In genomic region chr1:133159128-133159564, GRCm38 (mm10) we compare ENCODE assay signal across 8 mouse cellular contexts. TPM values are rescaled to one million over a fixed set of nuclear protein-coding genes. Genes with fewer than 3 reads are reported as not detected.
DNase-seq lines count a peak whose midpoint lies in the region; ATAC-seq and TF ChIP-seq lines count a peak whose summit lies in the region.

No protein-coding gene starts in this region.

- no peak for TF ChIP-seq POLR2A in CH12.LX (IDR thresholded peaks at IDR 0.05; ENCODE audit: low read depth, low read length)

- dilution Hi-C loops in CH12.LX (cut with MboI; ENCODE audit: extremely low pct_ligation_motif_present, extremely low pct_unique_long_range_greater_than_20kb, low sequenced_read_pairs) = no loop called here

- H3K36me3 ChIP-seq in hindbrain, embryonic 15.5 days = no peaks in the 10 kb centered on the region
- H3K36me3 ChIP-seq in hindbrain, embryonic 10.5 days = no peaks in the 10 kb centered on the region
- no peaks in the 10 kb centered on the region for H3K36me3 ChIP-seq in CH12.LX (replicated peaks in 1 of 2; ENCODE audit: control insufficient read depth in 1 of 2, insufficient read depth in 1 of 2, low read length in 1 of 2)
- no peaks in the 10 kb centered on the region for H3K36me3 ChIP-seq in forebrain, embryonic 15.5 days
- H3K36me3 ChIP-seq in kidney, embryonic 16.5 days (ENCODE audit: insufficient read depth, low read length) = no peaks in the 10 kb centered on the region

- in situ Hi-C loops in CH12.LX (cut with MboI; ENCODE audit: low pct_ligation_motif_present, low pct_unique_long_range_greater_than_20kb, low sequenced_read_pairs) = no loop called here

- H3K4me3 ChIP-seq in hindbrain, embryonic 15.5 days = no peak overlapping the region
- no peak overlapping the region for H3K4me3 ChIP-seq in hindbrain, embryonic 10.5 days
- no peak overlapping the region for H3K4me3 ChIP-seq in CH12.LX (replicated peaks in 1 of 3; ENCODE audit: low read depth in 2 of 3, low read length in 2 of 3, poor library complexity in 1 of 3)
- H3K4me3 ChIP-seq in forebrain, embryonic 15.5 days = no peak overlapping the region
- no peak overlapping the region for H3K4me3 ChIP-seq in kidney, embryonic 16.5 days (ENCODE audit: low read length)
- H3K4me3 ChIP-seq in layer of hippocampus, adult 2 months = no peak overlapping the region

- no peak overlapping the region for H3K9ac ChIP-seq in hindbrain, embryonic 15.5 days
- no peak overlapping the region for H3K9ac ChIP-seq in CH12.LX (ENCODE audit: insufficient read depth, low read depth)
- no peak overlapping the region for H3K9ac ChIP-seq in forebrain, embryonic 15.5 days (replicated peaks)
- no peak overlapping the region for H3K9ac ChIP-seq in kidney, embryonic 16.5 days (replicated peaks; ENCODE audit: low read length)

- H3K4me1 ChIP-seq in hindbrain, embryonic 15.5 days (replicated peaks) = peaks cover 19% of the 10 kb centered on the region
- peaks cover 8% of the 10 kb centered on the region for H3K4me1 ChIP-seq in hindbrain, embryonic 10.5 days (replicated peaks)
- H3K4me1 ChIP-seq in CH12.LX (ENCODE audit: control insufficient read depth in 1 of 2, insufficient read depth in 2 of 2) = peaks cover 4 to 14% of the 10 kb centered on the region in 2 experiments; a peak in 3 of 4 replicates
- H3K4me1 ChIP-seq in forebrain, embryonic 15.5 days = peaks cover 15% of the 10 kb centered on the region
- peaks cover 15% of the 10 kb centered on the region for H3K4me1 ChIP-seq in kidney, embryonic 16.5 days (ENCODE audit: insufficient read depth, low read length)

- no peaks in the 10 kb centered on the region for H3K79me2 ChIP-seq in CH12.LX (replicated peaks; ENCODE audit: control insufficient read depth, extremely low read depth, insufficient read depth, poor library complexity, severe bottlenecking)

- no peaks in the 10 kb centered on the region for H3K9me3 ChIP-seq in hindbrain, embryonic 15.5 days
- no peaks in the 10 kb centered on the region for H3K9me3 ChIP-seq in hindbrain, embryonic 10.5 days
- H3K9me3 ChIP-seq in CH12.LX (replicated peaks; ENCODE audit: low read length) = no peaks in the 10 kb centered on the region
- no peaks in the 10 kb centered on the region for H3K9me3 ChIP-seq in forebrain, embryonic 15.5 days
- no peaks in the 10 kb centered on the region for H3K9me3 ChIP-seq in kidney, embryonic 16.5 days (ENCODE audit: low read length)

- 43% methylated on average over 7 of the region's 7 CpGs for WGBS in hindbrain, embryonic 15.5 days
- WGBS in hindbrain, embryonic 10.5 days = 69% methylated on average over 7 of the region's 7 CpGs
- WGBS in forebrain, embryonic 15.5 days = 23% methylated on average over 7 of the region's 7 CpGs
- WGBS in kidney, embryonic 16.5 days = 24% methylated on average over 7 of the region's 7 CpGs

- H3K27ac ChIP-seq in hindbrain, embryonic 15.5 days (replicated peaks) = 0 out of 2 replicates have a peak overlapping the region, but pooled peaks have one; percentile 20
- H3K27ac ChIP-seq in hindbrain, embryonic 10.5 days = no peak overlapping the region
- H3K27ac ChIP-seq in CH12.LX (ENCODE audit: insufficient read depth, low read depth) = no peak overlapping the region
- peak overlapping the region; percentile 17 for H3K27ac ChIP-seq in forebrain, embryonic 15.5 days (replicated peaks)
- peak overlapping the region; percentile 46; the same call in 1 of the 2 replicates for H3K27ac ChIP-seq in kidney, embryonic 16.5 days (ENCODE audit: low read length)
- no peak overlapping the region for H3K27ac ChIP-seq in layer of hippocampus, adult 2 months

- no peak for TF ChIP-seq RAD21 in CH12.LX (IDR thresholded peaks at IDR 0.05; ENCODE audit: low read depth, low read length)

- peaks cover 29% of the 10 kb centered on the region for H3K27me3 ChIP-seq in hindbrain, embryonic 15.5 days
- H3K27me3 ChIP-seq in hindbrain, embryonic 10.5 days (ENCODE audit: insufficient read depth, poor library complexity, severe bottlenecking) = peaks cover 66% of the 10 kb centered on the region
- H3K27me3 ChIP-seq in CH12.LX (replicated peaks) = peaks cover 48% of the 10 kb centered on the region
- H3K27me3 ChIP-seq in forebrain, embryonic 15.5 days = peaks cover 27% of the 10 kb centered on the region
- H3K27me3 ChIP-seq in kidney, embryonic 16.5 days (ENCODE audit: insufficient read depth, low read length) = peaks cover 35% of the 10 kb centered on the region

- TF ChIP-seq CTCF in CH12.LX (conservative IDR thresholded peaks at IDR 0.05 in 1 of 2, IDR thresholded peaks at IDR 0.05 in 1 of 2; ENCODE audit: low read depth in 2 of 2, low read length in 2 of 2) = no peak
- no peak for TF ChIP-seq CTCF in layer of hippocampus, adult 2 months (conservative IDR thresholded peaks at IDR 0.05)

- no peak for TF ChIP-seq EP300 in CH12.LX (IDR thresholded peaks at IDR 0.05; ENCODE audit: low read length)

- no peak for DNase-seq in hindbrain, embryonic 10.5 days (ENCODE audit: low spot score)
- no peak for DNase-seq in CH12.LX (ENCODE audit: extremely low read depth)
- peak; percentile 76 for DNase-seq in naive thymus-derived CD4-positive, alpha-beta T cell, adult 2 months (ENCODE audit: low read depth)
- peak; percentile 68 for DNase-seq in thymus, postnatal 4 days
- DNase-seq in layer of hippocampus, adult 2 months (ENCODE audit: low spot score in 2 of 2) = no peak

- no peak for ATAC-seq in hindbrain, embryonic 15.5 days (ENCODE audit: low FRiP score, low read depth)
- ATAC-seq in forebrain, embryonic 15.5 days (replicated peaks) = no peak
- ATAC-seq in kidney, embryonic 16.5 days (ENCODE audit: low FRiP score, low TSS enrichment) = peak; percentile 46; the same call in 1 of the 2 replicates

- H3K4me2 ChIP-seq in hindbrain, embryonic 15.5 days = no peak overlapping the region
- H3K4me2 ChIP-seq in CH12.LX (ENCODE audit: insufficient read depth, low read depth, poor library complexity, severe bottlenecking) = peak overlapping the region; percentile 19; the same call in 1 of the 2 replicates
- H3K4me2 ChIP-seq in forebrain, embryonic 15.5 days (replicated peaks) = 0 out of 2 replicates have a peak overlapping the region, but pooled peaks have one; percentile 16
- H3K4me2 ChIP-seq in kidney, embryonic 16.5 days (replicated peaks; ENCODE audit: low read depth, low read length) = peak overlapping the region; percentile 13

TF ChIP-seq in CH12.LX, 34 proteins besides CTCF, POLR2A, EP300 and RAD21:
- TF ChIP-seq MAX (IDR thresholded peaks at IDR 0.05; ENCODE audit: low read length) (no peak), MAZ (IDR thresholded peaks at IDR 0.05; ENCODE audit: low read depth, low read length) (no peak), USF2 (conservative IDR thresholded peaks at IDR 0.05; ENCODE audit: low read depth, low read length) (no peak), SMC3 (IDR thresholded peaks at IDR 0.05; ENCODE audit: low read depth, low read length) (no peak), SIN3A (IDR thresholded peaks at IDR 0.05; ENCODE audit: low read length) (no peak), NRF1 (IDR thresholded peaks at IDR 0.05; ENCODE audit: low read depth, low read length) (no peak)

RNA-seq across cellular contexts. Expression of gene Plekha6, which starts 4.9 kb away (rescaled TPM):
- 17.2 and 19.9 TPM in 2 replicates for polyA plus RNA-seq in hindbrain, embryonic 15.5 days (2015; fragmentation: Nextera tagmentation; extraction: Ambion mirVana)
- 8.8 and 17.4 TPM in 2 replicates for polyA plus RNA-seq in hindbrain, embryonic 10.5 days (2016; fragmentation: Nextera tagmentation; extraction: Ambion mirVana)
- total RNA-seq in CH12.LX (2012; rRNA removed) (not detected in 2 replicates), CH12.LX (2014; rRNA removed) (not detected in 2 replicates)
- polyA plus RNA-seq in CH12.LX (2012; ENCODE audit: insufficient read length, low read depth) = 0.07 and 0.08 TPM in 2 replicates
- polyA plus RNA-seq in forebrain, embryonic 15.5 days (2015; fragmentation: Nextera tagmentation; extraction: Ambion mirVana) = 10.6 and 12.8 TPM in 2 replicates
- 8.5 and 9.7 TPM in 2 replicates for polyA plus RNA-seq in kidney, embryonic 16.5 days (2015; fragmentation: Nextera tagmentation; extraction: Ambion mirVana)
- 10 to 100 TPM; 47.6 to 55.0 TPM for total RNA-seq in layer of hippocampus, adult 2 months (2021)

RNA-seq across cellular contexts. Expression of gene Ppp1r15b, which starts 28.2 kb away (rescaled TPM):
- polyA plus RNA-seq in hindbrain, embryonic 15.5 days (2015; fragmentation: Nextera tagmentation; extraction: Ambion mirVana) = 26.7 and 28.0 TPM in 2 replicates
- polyA plus RNA-seq in hindbrain, embryonic 10.5 days (2016; fragmentation: Nextera tagmentation; extraction: Ambion mirVana) = 46.2 and 54.6 TPM in 2 replicates
- total RNA-seq in CH12.LX (2012; rRNA removed) (47.6 and 50.6 TPM in 2 replicates), CH12.LX (2014; rRNA removed) (46.7 and 47.5 TPM in 2 replicates)
- 31.4 and 33.1 TPM in 2 replicates for polyA plus RNA-seq in CH12.LX (2012; ENCODE audit: insufficient read length, low read depth)
- 31.8 and 32.0 TPM in 2 replicates for polyA plus RNA-seq in forebrain, embryonic 15.5 days (2015; fragmentation: Nextera tagmentation; extraction: Ambion mirVana)
- polyA plus RNA-seq in kidney, embryonic 16.5 days (2015; fragmentation: Nextera tagmentation; extraction: Ambion mirVana) = 45.7 and 47.7 TPM in 2 replicates
- 10 to 100 TPM; 38.5 to 39.8 TPM for total RNA-seq in layer of hippocampus, adult 2 months (2021)

Comparison
In these comparisons a context has a peak if more than half of its experiments do, and no peak if none do; other contexts are left out.
1. H3K27ac ChIP-seq: peak in hindbrain, embryonic 15.5 days (single experiment), forebrain, embryonic 15.5 days (single experiment) and kidney, embryonic 16.5 days (single experiment); none in hindbrain, embryonic 10.5 days (single experiment), CH12.LX (single experiment) and layer of hippocampus, adult 2 months (single experiment).
2. DNase-seq: peak in naive thymus-derived CD4-positive, alpha-beta T cell, adult 2 months (single experiment) and thymus, postnatal 4 days (single experiment); none in hindbrain, embryonic 10.5 days (single experiment), CH12.LX (single experiment) and layer of hippocampus, adult 2 months (0 of 2).